Mouse (Mus musculus): ENCODE results near the gene Tmcc1. TPM values are rescaled to one million over a fixed set of nuclear protein-coding genes. Genes with fewer than 3 reads are reported as not detected.
A peak's percentile ranks its signal among the peaks of the same experiment; 100 is the strongest.
"Not testable (repeated sequence)": the region's sequence is repeated elsewhere in the genome, so short reads cannot be mapped to it uniquely, and the experiment has no call there.

Gene Tmcc1
- polyA plus RNA-seq, 1 experiment = not detected

DNA sequence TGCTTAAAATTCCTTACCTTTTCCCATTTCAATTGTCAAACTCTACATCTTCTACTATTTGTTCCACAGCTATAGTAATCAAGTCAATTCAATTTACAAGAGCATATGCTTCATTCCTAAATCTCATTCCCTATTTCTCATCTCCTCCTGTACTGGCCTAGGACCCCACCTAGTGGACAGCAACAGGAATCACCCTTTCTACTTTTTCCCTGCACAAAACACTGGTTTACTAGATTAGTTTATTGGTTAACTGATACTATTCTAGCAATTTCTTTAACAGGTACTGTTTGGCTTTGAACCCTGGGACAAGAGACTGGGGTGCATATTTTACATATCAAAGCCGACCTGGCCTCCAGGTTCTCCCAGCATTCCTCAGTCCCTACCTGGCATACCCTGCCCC is 64.6 kb downstream of the Tmcc1 start:
- H3K27ac ChIP-seq (ENCODE audit: insufficient read depth, low read depth, low read length) = no peak overlapping the region
- no peak for TF ChIP-seq POLR2A (IDR thresholded peaks at IDR 0.05; ENCODE audit: insufficient read depth, low read depth, low read length)
- TF ChIP-seq CTCF (IDR thresholded peaks at IDR 0.05; ENCODE audit: insufficient read depth, low read depth, low read length) = no peak
- H3K4me3 ChIP-seq (ENCODE audit: insufficient read depth, low read depth, low read length) = no peak overlapping the region
- 9% methylated on average over 1 of the region's 1 CpGs for WGBS
- H3K4me1 ChIP-seq (ENCODE audit: control insufficient read depth, insufficient read depth, low read length) = 0 out of 2 replicates have a peak, but pooled peaks cover 3% of the 10 kb centered on the region

DNA sequence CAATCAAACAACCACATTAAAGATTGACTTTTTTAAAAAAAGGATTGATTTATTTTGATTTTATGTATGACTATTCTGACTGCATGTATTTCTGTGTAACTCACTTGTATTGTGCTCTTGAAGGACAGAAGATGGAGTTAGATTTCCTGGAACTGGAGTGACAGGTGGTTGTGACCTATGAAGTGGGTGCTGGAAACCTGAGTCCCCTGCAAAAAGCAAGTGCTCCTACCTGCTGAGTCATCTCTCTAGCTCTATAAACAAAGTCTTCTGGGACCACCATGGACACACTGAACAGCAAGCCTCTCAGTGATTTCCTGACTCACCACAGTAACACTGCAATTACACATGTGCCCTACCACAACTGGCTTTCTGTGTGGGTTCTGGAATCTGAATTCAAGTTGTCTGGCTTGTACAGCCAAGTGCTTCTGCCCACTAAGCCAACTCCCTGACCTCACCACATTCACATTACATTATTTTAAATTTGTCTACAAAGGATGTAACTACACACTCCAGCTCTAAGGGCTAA is 65.3 kb downstream of the Tmcc1 start:
- H3K4me1 ChIP-seq (ENCODE audit: control insufficient read depth, insufficient read depth, low read length) = 0 out of 2 replicates have a peak, but pooled peaks cover 2% of the 10 kb centered on the region
- no peak overlapping the region for H3K4me3 ChIP-seq (ENCODE audit: insufficient read depth, low read depth, low read length)
- TF ChIP-seq CTCF (IDR thresholded peaks at IDR 0.05; ENCODE audit: insufficient read depth, low read depth, low read length) (no peak), POLR2A (IDR thresholded peaks at IDR 0.05; ENCODE audit: insufficient read depth, low read depth, low read length) (no peak)
- H3K27ac ChIP-seq (ENCODE audit: insufficient read depth, low read depth, low read length) = no peak overlapping the region

DNA sequence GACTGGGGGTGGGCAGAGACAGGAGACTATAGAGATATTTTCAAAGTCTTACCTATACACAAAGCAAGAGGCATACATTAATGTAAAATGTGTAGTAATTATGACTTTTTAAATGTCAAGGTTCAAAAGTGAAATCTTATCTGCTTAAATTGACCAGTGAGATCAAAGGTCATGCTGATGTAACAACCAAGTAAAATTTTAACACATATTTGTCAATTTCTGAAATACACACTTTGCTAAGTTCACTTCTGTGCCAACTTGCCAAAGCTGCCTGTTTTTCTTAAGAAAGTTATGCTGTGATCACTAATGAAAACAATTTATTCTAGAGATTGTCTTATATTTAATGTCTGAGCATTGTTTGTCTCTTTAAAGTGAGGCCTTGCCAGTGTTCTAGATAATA is 66.7 kb downstream of the Tmcc1 start:
- Histone ChIP-seq H3K4me1 (ENCODE audit: control insufficient read depth, insufficient read depth, low read length) (0 out of 2 replicates have a peak, but pooled peaks cover 2% of the 10 kb centered on the region), H3K27ac (ENCODE audit: insufficient read depth, low read depth, low read length) (no peak overlapping the region), H3K4me3 (ENCODE audit: insufficient read depth, low read depth, low read length) (no peak overlapping the region)
- TF ChIP-seq CTCF (IDR thresholded peaks at IDR 0.05; ENCODE audit: insufficient read depth, low read depth, low read length) = no peak
- TF ChIP-seq POLR2A (IDR thresholded peaks at IDR 0.05; ENCODE audit: insufficient read depth, low read depth, low read length) = no peak

DNA sequence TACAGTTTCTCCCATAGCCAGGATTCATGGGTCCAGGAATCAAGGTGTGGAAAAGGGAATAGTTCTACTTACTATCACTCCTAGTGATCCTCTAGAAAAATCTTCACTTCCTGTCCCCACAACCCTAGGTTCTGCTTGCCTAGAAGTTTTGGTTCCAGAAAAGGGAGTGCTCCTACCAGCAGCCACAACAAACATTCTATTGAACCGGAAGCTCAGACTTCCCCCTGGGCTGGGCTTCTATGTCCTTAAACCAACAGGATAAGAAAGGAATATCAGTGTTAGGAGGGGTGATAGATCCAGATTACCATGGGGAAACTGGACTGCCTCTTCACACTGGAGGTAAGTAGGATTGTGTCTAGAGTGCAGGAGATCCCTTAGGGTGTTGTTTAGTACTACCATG is 70.4 kb downstream of the Tmcc1 start:
- WGBS = 81% methylated on average over 1 of the region's 1 CpGs
- TF ChIP-seq POLR2A (IDR thresholded peaks at IDR 0.05; ENCODE audit: insufficient read depth, low read depth, low read length) (no peak), CTCF (IDR thresholded peaks at IDR 0.05; ENCODE audit: insufficient read depth, low read depth, low read length) (no peak)
- Histone ChIP-seq H3K27ac (ENCODE audit: insufficient read depth, low read depth, low read length) (no peak overlapping the region), H3K4me3 (ENCODE audit: insufficient read depth, low read depth, low read length) (no peak overlapping the region), H3K4me1 (ENCODE audit: control insufficient read depth, insufficient read depth, low read length) (0 out of 2 replicates have a peak, but pooled peaks cover 2% of the 10 kb centered on the region)

DNA sequence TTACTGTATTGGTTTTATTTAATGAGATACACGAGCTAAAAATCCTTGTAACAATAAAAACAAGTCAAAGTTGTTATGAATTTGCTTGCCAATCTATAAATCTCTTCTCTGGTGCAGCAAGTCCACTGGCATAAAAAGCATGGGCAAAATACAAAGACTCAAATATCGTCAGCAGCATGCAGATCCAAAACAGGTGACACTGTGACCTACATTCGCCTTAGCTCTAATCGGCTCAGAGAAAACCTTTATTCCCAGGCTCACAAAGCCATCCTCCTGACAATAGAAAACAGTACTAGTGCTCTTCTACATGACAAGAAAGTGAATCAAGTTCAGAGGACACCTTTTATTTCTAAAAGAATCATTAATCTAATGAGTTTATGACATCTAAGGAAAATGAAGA is 73.6 kb downstream of the Tmcc1 start:
- no peak for TF ChIP-seq CTCF (IDR thresholded peaks at IDR 0.05; ENCODE audit: insufficient read depth, low read depth, low read length)
- no peak for TF ChIP-seq POLR2A (IDR thresholded peaks at IDR 0.05; ENCODE audit: insufficient read depth, low read depth, low read length)
- whole genome bisulfite sequencing = 47% methylated on average over 4 of the region's 4 CpGs
- Histone ChIP-seq H3K4me1 (ENCODE audit: control insufficient read depth, insufficient read depth, low read length) (no peaks in the 10 kb centered on the region), H3K27ac (ENCODE audit: insufficient read depth, low read depth, low read length) (no peak overlapping the region), H3K4me3 (ENCODE audit: insufficient read depth, low read depth, low read length) (no peak overlapping the region)

DNA sequence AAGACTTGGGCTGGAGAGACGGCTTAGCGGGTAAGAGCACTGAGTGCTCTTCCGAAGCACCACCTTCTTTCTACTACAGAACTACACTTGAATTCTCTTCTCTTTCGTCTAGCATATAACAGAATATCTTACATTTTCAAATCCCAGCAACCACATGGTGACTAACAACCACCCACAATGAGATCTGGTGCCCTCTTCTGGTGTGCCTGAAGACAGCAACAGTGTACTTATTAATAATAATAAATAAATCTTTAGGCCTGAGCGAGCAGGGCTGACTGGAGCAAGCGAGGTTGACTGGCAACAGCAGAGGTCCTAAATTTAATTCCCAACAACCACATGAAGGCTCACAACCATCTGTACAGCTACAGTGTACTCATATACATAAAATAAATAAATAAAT is 76.7 kb downstream of the Tmcc1 start:
- not testable (repeated sequence) for H3K4me1 ChIP-seq (ENCODE audit: control insufficient read depth, insufficient read depth, low read length); H3K4me3 ChIP-seq (ENCODE audit: insufficient read depth, low read depth, low read length); H3K27ac ChIP-seq (ENCODE audit: insufficient read depth, low read depth, low read length)
- 93% methylated on average over 6 of the region's 6 CpGs for WGBS

DNA sequence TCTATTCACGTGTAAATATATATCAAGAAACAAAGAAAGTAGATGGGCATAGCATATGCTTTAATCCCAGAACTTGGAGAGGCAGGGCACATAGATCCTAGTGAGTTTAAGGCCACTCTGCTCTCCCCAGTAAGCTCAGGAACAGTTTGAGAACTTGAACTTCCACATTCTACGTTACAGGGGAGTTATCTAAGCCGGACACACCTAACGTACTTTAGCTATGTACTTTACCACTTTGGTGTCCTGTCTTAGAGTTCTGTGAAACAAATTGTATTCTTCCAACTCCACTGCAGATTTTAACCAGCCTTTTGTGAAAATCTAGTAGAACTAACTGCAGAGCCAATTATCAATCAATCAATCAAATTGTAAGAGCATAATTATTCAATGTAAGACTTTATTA is 82.7 kb downstream of the Tmcc1 start:
- Histone ChIP-seq H3K4me3 (ENCODE audit: insufficient read depth, low read depth, low read length) (no peak overlapping the region), H3K27ac (ENCODE audit: insufficient read depth, low read depth, low read length) (no peak overlapping the region), H3K4me1 (ENCODE audit: control insufficient read depth, insufficient read depth, low read length) (peaks cover 9% of the 10 kb centered on the region)
- WGBS = 88% methylated on average over 4 of the region's 4 CpGs
- TF ChIP-seq POLR2A (IDR thresholded peaks at IDR 0.05; ENCODE audit: insufficient read depth, low read depth, low read length) (no peak), CTCF (IDR thresholded peaks at IDR 0.05; ENCODE audit: insufficient read depth, low read depth, low read length) (no peak)

DNA sequence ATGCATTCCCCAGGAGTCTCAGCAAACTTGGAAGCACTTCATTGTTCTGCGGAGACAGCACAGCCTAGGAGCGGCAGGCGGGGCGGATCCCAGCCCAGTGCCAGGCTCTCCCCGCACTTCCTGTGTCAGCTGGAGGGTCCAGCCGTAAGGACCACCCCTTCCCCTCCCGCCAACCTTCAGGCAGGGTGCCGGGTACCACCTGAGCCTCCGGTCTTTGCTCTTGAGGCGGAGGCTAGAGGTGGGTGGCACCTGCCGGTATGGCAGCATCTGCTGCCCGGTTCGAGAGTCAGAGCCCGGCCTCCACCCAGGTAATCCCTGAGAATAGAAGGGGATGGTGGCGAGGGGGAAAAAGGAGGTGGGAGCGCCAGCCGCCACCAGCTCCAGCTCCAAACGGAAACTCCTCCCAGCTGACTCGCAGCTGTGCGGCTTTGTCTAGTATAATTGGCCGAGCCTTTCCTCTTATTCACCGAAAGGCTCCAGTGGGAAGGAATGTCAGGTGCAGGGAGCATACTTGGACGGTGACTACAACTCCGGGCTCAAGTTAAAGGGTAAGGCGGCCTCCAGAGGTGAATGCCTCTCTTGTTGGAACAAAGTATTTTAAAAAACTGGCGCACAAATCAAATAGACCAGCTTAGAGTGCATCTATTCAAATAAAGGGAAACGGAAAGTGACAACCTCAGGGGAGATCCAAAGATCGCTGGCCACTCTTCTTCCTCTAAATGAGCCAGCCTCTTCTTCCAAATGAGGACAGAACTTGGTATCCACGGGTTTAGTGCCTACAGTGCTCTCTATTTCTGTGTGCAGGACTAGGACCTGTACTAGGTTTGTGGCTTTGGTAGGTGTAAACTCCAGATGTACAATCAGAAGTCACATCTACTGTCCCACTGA is 85.6 kb downstream of the Tmcc1 start:
- Histone ChIP-seq H3K4me3 (ENCODE audit: insufficient read depth, low read depth, low read length) (peak overlapping the region; percentile 52), H3K27ac (ENCODE audit: insufficient read depth, low read depth, low read length) (0 out of 2 replicates have a peak overlapping the region, but pooled peaks have one; percentile 4), H3K4me1 (ENCODE audit: control insufficient read depth, insufficient read depth, low read length) (peaks cover 9% of the 10 kb centered on the region)
- under 1% methylated on average over 29 of the region's 29 CpGs for WGBS
- TF ChIP-seq POLR2A (IDR thresholded peaks at IDR 0.05; ENCODE audit: insufficient read depth, low read depth, low read length) = no peak
- TF ChIP-seq CTCF (IDR thresholded peaks at IDR 0.05; ENCODE audit: insufficient read depth, low read depth, low read length) = no peak

DNA sequence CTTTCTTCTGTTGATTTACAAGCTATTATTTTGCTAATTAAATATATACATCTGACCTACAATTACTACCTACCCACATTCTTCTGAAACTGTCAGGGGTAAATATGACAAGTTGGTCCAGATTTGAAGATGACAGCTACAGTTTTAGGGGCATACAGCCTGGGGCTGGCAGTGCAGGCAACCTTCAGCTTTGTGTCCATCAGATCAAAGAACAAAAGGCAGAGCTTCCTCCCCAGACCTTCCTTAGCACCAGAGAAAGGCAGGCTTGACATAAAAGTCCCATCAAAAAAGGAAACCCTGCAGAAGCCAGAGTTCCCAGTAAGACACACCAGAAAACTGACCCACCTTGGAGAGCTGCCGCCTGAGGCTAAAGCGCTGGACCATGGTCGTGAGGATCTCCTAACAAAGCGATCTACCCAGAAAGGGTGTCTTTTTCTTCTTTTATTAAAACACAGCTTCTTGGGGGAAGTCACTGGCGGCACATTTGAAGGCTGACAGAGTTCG is 86.3 kb downstream of the Tmcc1 start:
- no peak for TF ChIP-seq POLR2A (IDR thresholded peaks at IDR 0.05; ENCODE audit: insufficient read depth, low read depth, low read length)
- H3K27ac ChIP-seq (ENCODE audit: insufficient read depth, low read depth, low read length) = no peak overlapping the region
- peak overlapping the region; percentile 52 for H3K4me3 ChIP-seq (ENCODE audit: insufficient read depth, low read depth, low read length)
- H3K4me1 ChIP-seq (ENCODE audit: control insufficient read depth, insufficient read depth, low read length) = peaks cover 9% of the 10 kb centered on the region
- 12% methylated on average over 6 of the region's 6 CpGs for WGBS
